Mouse (Mus musculus) thymus, adult 2 months (tissue): ENCODE results near the gene Aldoc. TPM values are rescaled to one million over a fixed set of nuclear protein-coding genes. Genes with fewer than 3 reads are reported as not detected.

ENCODE experiments used
- DNase-seq: peaks from one replicate; pipeline ENCODE4 v3.0.0; 2021
- H3K27ac ChIP-seq: fragments of 200-500 bp; 2 replicates; pipeline ENCODE4 v1.5.1; 2012; ENCODE audit warnings: low read length, control low read depth; ENCODE audit not compliant: control insufficient read depth, insufficient read depth
- H3K27me3 ChIP-seq: fragments of 200-500 bp; 2 replicates; pipeline ENCODE4 v1.6.1; 2012; ENCODE audit warnings: mild to moderate bottlenecking, low read length, moderate library complexity, mixed read lengths; ENCODE audit not compliant: control insufficient read depth, insufficient read depth
- H3K36me3 ChIP-seq: fragments of 200-500 bp; 2 replicates; pipeline ENCODE4 v1.6.1; 2012; ENCODE audit warnings: mild to moderate bottlenecking, low read length, moderate library complexity; ENCODE audit not compliant: control insufficient read depth, insufficient read depth
- H3K4me1 ChIP-seq: fragments of 200-500 bp; replicated peaks from 2 replicates; pipeline ENCODE4 v1.6.1; 2012; ENCODE audit warnings: low read length; ENCODE audit not compliant: control insufficient read depth, insufficient read depth
- H3K4me3 ChIP-seq: fragments of 200-500 bp; 2 replicates; pipeline ENCODE4 v1.5.1; 2012; ENCODE audit warnings: mild to moderate bottlenecking, low read length, control low read depth, moderate library complexity; ENCODE audit not compliant: control insufficient read depth, insufficient read depth
- CTCF ChIP-seq: fragments of 200-500 bp; IDR thresholded peaks from 2 replicates; pipeline ENCODE4 v1.5.1; 2012; ENCODE audit warnings: mild to moderate bottlenecking, control low read depth, low read length, moderate library complexity, borderline replicate concordance; ENCODE audit not compliant: control insufficient read depth, poor library complexity, insufficient read depth; ENCODE audit errors: extremely low read depth
- POLR2A ChIP-seq: fragments of 200-500 bp; IDR thresholded peaks from 2 replicates; pipeline ENCODE4 v1.6.1; 2012; ENCODE audit warnings: mild to moderate bottlenecking, low read length, control low read depth, moderate library complexity; ENCODE audit not compliant: control insufficient read depth, poor library complexity, insufficient read depth; ENCODE audit errors: extremely low read depth
- WGBS: fragments of 180-500 bp; shearing (Covaris S2); methylation state at CpG from one replicate; pipeline ENCODE4 v1.1.7; 2018; 5-methylcytosine and 5-hydroxymethylcytosine counted together
- polyA plus RNA-seq: library from polyadenylated mRNA; depleted of rRNA; stranded (reverse); fragments of >200 nt; gene quantifications from 2 replicates; pipeline ENCODE4 v1.2.3, GENCODE M21; 2012

Gene Aldoc
- polyA plus RNA-seq, 1 experiment = 3.0 TPM

DNA sequence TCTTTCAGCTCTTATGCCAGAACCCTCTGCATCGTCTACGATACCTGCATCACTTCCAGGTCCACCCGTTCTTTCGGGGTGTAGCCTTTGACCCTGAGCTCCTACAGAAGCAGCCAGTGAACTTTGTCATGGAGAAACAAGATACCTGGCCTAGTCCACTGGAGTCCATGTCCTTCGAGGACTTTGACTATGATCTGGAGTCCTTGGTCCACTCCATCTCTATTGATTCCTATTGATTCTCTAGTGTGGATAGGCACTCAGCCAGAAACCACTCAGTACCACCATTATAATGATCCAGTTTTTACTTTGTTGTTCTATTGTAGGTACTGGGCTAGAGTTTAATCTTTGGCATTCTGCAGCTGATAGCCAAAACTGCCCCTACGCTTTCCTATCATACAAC is 28.2 kb upstream of the Aldoc start:
- TF ChIP-seq POLR2A (no peak), CTCF (no peak)
- Histone ChIP-seq H3K27ac (no peak overlapping the region), H3K27me3 (no peaks in the 10 kb centered on the region), H3K4me3 (no peak overlapping the region), H3K36me3 (peaks cover 21% of the 10 kb centered on the region), H3K4me1 (no peaks in the 10 kb centered on the region)
- WGBS = 98% methylated on average over 6 of the region's 6 CpGs
- DNase-seq = no peak

DNA sequence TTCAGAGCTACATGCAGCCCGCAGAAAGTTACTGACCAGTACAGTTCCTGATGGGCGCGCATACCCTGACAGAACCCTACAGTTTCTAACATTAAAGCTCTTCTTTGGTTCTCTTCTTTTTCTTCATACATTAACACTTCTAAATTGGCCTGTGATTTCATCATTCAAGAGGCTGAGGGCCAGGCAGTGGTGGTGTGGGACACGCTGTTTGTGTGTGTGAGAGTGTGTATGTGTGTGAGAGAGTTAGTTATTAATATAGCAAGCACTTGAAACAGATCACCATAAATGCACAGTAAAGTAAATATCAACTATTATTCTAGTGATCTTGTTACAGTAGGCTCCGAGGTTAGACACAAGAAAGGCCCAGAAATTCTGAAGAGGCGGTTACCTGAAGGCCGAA is 21.9 kb upstream of the Aldoc start:
- Histone ChIP-seq H3K4me3 (peak overlapping the region; percentile 34), H3K27me3 (no peaks in the 10 kb centered on the region), H3K27ac (no peak overlapping the region), H3K4me1 (peaks cover 6% of the 10 kb centered on the region), H3K36me3 (peaks cover 10% of the 10 kb centered on the region; the same call in 1 of the 2 replicates)
- no peak for TF ChIP-seq POLR2A
- no peak for DNase-seq
- WGBS = 68% methylated on average over 7 of the region's 7 CpGs

DNA sequence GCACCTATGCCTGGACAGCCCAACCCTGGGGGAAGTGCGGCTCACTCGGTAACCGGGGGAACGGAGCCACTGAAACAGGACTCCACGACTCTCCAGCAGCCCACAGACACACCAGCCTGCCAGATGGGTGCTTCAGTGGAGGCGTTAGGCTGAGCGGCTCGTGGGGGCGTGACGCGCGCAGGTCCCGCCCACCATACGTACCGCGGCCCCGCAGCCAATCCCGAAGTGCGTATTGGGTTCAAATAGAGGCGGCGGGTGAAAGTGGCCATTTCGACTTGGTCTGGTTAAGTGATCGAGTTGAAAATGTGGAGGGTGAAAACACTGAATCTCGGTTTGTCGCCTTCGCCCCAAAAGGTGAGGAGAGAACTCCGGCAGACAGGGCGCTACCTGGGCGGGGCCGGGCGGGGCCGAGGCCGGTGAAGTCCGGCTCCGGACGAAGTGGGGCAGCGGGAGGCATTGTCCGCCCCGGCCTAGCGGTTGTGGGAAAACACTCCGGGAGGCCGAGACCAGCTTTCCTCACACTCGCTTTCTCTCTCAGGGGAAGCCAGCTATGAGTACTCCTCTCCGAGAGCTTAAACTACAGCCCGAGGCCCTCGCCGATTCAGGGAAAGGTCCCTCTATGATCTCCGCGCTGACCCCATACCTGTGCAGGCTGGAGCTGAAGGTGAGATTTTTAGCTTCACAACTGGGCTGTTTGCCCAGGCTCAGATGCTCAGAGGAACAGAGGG is 21.2 kb upstream of the Aldoc start, which contains the start of gene Spag5:
TSS of gene Spag5 (plus strand) at position 173 of the 728 bp plus-strand sequence.
- no peak within 1 kb of the TSS for H3K27ac ChIP-seq
- TF ChIP-seq POLR2A (peak; percentile 48; the same call in 1 of the 2 replicates), CTCF (no peak)
- peak within 1 kb of the TSS; percentile 69 for H3K4me3 ChIP-seq
- H3K36me3 ChIP-seq = peaks cover 15% of the 10 kb centered on the region; the same call in 1 of the 2 replicates
- under 1% methylated on average over 49 of the region's 49 CpGs for WGBS
- peak; percentile 91 for DNase-seq
- H3K4me1 ChIP-seq = peaks cover 6% of the 10 kb centered on the region
- H3K27me3 ChIP-seq = no peaks in the 10 kb centered on the region

DNA sequence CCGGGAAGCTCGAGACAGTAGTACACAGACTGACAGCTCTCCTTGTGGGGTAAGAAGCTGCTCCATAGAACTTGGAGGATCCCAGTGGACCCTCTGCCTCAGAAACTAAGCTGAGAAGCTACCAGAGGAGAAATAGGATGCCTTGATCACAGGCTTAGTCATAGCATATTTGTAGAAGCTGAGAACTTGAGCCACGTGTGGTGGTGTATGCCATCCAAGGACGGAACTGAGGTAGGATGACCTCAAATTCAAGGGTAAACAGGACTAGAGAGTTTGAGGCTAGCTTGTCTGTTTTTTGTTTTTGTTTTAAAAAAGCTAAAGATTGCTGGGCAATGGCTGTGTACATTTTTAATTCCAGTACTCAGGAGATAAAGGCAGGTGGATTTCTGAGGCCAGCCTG is 17.5 kb upstream of the Aldoc start:
- TF ChIP-seq CTCF = no peak
- TF ChIP-seq POLR2A = no peak
- H3K27me3 ChIP-seq = no peaks in the 10 kb centered on the region
- no peak for DNase-seq
- H3K27ac ChIP-seq = no peak overlapping the region
- peaks cover 6% of the 10 kb centered on the region for H3K4me1 ChIP-seq
- 96% methylated on average over 4 of the region's 4 CpGs for WGBS
- no peak overlapping the region for H3K4me3 ChIP-seq
- peaks cover 30% of the 10 kb centered on the region; the same call in 1 of the 2 replicates for H3K36me3 ChIP-seq

DNA sequence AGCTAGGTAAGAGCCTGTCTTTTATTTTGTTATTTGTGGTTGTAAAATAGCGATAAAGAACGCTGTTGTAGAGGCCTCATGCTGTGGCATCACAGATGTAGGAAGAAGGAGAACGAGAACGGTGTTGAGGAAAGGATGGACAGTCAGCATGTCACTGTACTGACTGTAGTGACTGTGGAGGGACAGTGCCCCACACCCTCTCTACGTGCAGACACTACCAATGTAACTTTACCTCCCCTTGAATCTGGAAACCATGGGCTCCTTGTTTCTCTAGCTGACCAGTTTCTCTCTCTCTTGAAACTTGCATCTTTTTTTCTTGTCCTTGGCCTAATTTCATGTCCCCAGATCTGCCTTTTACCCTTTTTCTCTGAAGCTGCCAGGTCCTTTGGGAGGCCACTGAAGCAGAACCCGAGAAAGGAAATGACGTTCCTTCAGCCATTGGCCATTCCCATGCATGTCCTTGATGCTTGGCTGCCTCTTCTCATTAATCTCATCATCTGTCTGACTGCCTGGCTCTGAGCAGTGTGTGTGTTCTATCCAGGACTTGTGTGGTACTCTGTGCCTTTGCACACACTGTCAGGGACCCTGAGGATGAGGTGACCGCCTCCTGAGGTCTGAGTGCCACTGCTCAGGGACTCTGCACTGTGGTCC is 11.8 kb upstream of the Aldoc start:
- Histone ChIP-seq H3K27ac (no peak overlapping the region), H3K4me1 (no peaks in the 10 kb centered on the region), H3K27me3 (no peaks in the 10 kb centered on the region), H3K4me3 (no peak overlapping the region), H3K36me3 (peaks cover 48% of the 10 kb centered on the region)
- WGBS = 91% methylated on average over 8 of the region's 8 CpGs
- DNase-seq = no peak
- no peak for TF ChIP-seq POLR2A
- TF ChIP-seq CTCF = no peak

DNA sequence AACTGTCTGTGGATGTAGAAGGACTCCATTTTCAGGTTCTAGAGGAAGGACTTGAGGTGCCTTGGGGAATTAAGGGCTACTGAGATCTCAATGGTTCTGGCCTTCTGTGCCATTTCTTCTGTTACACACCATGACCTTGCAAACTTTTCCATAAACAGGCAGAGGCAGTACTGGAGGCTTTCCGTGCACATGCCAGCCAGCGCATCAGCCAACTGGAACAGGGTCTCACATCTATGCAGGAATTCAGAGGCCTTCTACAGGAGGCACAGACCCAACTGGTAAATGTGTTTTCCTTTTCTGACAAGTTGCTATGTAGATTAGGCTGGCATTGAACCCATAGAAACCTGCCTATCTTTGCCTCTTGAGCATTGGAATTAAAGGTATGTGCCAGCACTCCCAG is 9.1 kb upstream of the Aldoc start:
- DNase-seq = no peak
- Histone ChIP-seq H3K27ac (no peak overlapping the region), H3K36me3 (peaks cover 60% of the 10 kb centered on the region), H3K4me1 (no peaks in the 10 kb centered on the region), H3K27me3 (no peaks in the 10 kb centered on the region), H3K4me3 (no peak overlapping the region)
- TF ChIP-seq CTCF (no peak), POLR2A (no peak)
- WGBS = 98% methylated on average over 2 of the region's 2 CpGs
